Mouse (Mus musculus) stomach, postnatal 0 days (tissue): ENCODE data around the gene Ola1. TPM values are rescaled to one million over a fixed set of nuclear protein-coding genes. Genes with fewer than 3 reads are reported as not detected.
A peak's percentile ranks its signal among the peaks of the same experiment; 100 is the strongest.

ENCODE experiments used
- ATAC-seq: fragments of 200-750 bp; cut with Nextera tagmentation; 2 replicates; pipeline ENCODE4 v1.8.0; 2017; ENCODE audit not compliant: low FRiP score, low TSS enrichment
- DNase-seq: peaks from one replicate; pipeline ENCODE4 v3.0.0-alpha.2; 2016; ENCODE audit warnings: low spot score
- H3K27ac ChIP-seq: fragments of 300-500 bp; sonication (generic); replicated peaks from 2 replicates; pipeline ENCODE4 v1.5.1; 2014; ENCODE audit warnings: mild to moderate bottlenecking, control low read depth
- H3K27me3 ChIP-seq: fragments of 300-500 bp; sonication (generic); 2 replicates; pipeline ENCODE4 v1.6.1; 2014; ENCODE audit warnings: low read length; ENCODE audit not compliant: control insufficient read depth, insufficient read depth
- H3K36me3 ChIP-seq: fragments of 300-500 bp; sonication (generic); 2 replicates; pipeline ENCODE4 v1.6.1; 2014; ENCODE audit warnings: low read length, mixed read lengths; ENCODE audit not compliant: control insufficient read depth, insufficient read depth
- H3K4me1 ChIP-seq: fragments of 300-500 bp; sonication (generic); replicated peaks from 2 replicates; pipeline ENCODE4 v1.6.1; 2014; ENCODE audit warnings: antibody characterized with exemption; ENCODE audit not compliant: control insufficient read depth, insufficient read depth
- H3K4me2 ChIP-seq: fragments of 300-500 bp; sonication (generic); replicated peaks from 2 replicates; pipeline ENCODE4 v1.6.1; 2014; ENCODE audit warnings: low read depth, mild to moderate bottlenecking, control low read depth, moderate library complexity
- H3K4me3 ChIP-seq: fragments of 300-500 bp; sonication (generic); 2 replicates; pipeline ENCODE4 v1.5.1; 2014; ENCODE audit warnings: low read depth, low read length, control low read depth
- H3K9ac ChIP-seq: fragments of 300-500 bp; sonication (generic); 2 replicates; pipeline ENCODE4 v1.6.1; 2014; ENCODE audit warnings: mild to moderate bottlenecking, low read length, control low read depth, mixed read lengths
- H3K9me3 ChIP-seq: fragments of 300-500 bp; sonication (generic); 2 replicates; pipeline ENCODE4 v1.6.1; 2016; ENCODE audit warnings: low read length; ENCODE audit not compliant: control insufficient read depth
- CTCF ChIP-seq: IDR thresholded peaks from 2 replicates; pipeline ENCODE4 v1.5.1; 2016; ENCODE audit warnings: antibody characterized with exemption, low read depth, mild to moderate bottlenecking, moderate library complexity
- EP300 ChIP-seq: optimal IDR thresholded peaks from 2 replicates; pipeline ENCODE3; 2016; ENCODE audit warnings: antibody characterized with exemption
- WGBS: fragments of 180-500 bp; shearing (Covaris S2); extraction: QIAGEN DNeasy Blood & Tissue Kit; methylation state at CpG from one replicate; pipeline ENCODE4 v1.1.7; 2014; 5-methylcytosine and 5-hydroxymethylcytosine counted together
- polyA plus RNA-seq: library from polyadenylated mRNA; unstranded; fragments of >200 nt; fragmentation: Nextera tagmentation; extraction: Ambion mirVana; gene quantifications from 2 replicates; pipeline ENCODE4 v1.2.1, GENCODE M21; 2015

Ola1 gene
- polyA plus RNA-seq, 1 experiment from 2014 or later: 62.4 TPM

GRCm38 (mm10) chr2:73231081-73231480, 12.4 kb upstream of the Ola1 start:
- ATAC-seq (no peak), DNase-seq (no peak)
- no peak for TF ChIP-seq EP300
- Histone ChIP-seq H3K36me3 (no peaks in the 10 kb centered on the region), H3K27me3 (no peaks in the 10 kb centered on the region), H3K27ac (no peak overlapping the region), H3K9me3 (no peaks in the 10 kb centered on the region), H3K4me3 (no peak overlapping the region), H3K9ac (no peak overlapping the region), H3K4me2 (no peak overlapping the region), H3K4me1 (no peaks in the 10 kb centered on the region)
- 57% methylated on average over 3 of the region's 3 CpGs for WGBS

- Histone ChIP-seq H3K9ac (peak overlapping the region; percentile 79), H3K36me3 (no peaks in the 10 kb centered on the region), H3K4me2 (peak overlapping the region; percentile 95), H3K27me3 (no peaks in the 10 kb centered on the region), H3K27ac (peak overlapping the region; percentile 63), H3K4me1 (no peaks in the 10 kb centered on the region), H3K4me3 (peak overlapping the region; percentile 82), H3K9me3 (no peaks in the 10 kb centered on the region)
- under 1% methylated on average over 53 of the region's 68 CpGs for WGBS
- peak; percentile 95 for DNase-seq
- ATAC-seq: peak; percentile 98
- no peak for TF ChIP-seq CTCF
- no peak for TF ChIP-seq EP300
Measured at GRCm38 (mm10) chr2:73213871-73214659, 4.7 kb downstream of the Ola1 start.

- H3K9me3 ChIP-seq: no peaks in the 10 kb centered on the region
- H3K4me1 ChIP-seq: no peaks in the 10 kb centered on the region
- 17% methylated on average over 7 of the region's 7 CpGs for WGBS
- H3K9ac ChIP-seq: peak overlapping the region; percentile 79
- no peak for DNase-seq
- no peak for ATAC-seq
- no peaks in the 10 kb centered on the region for H3K36me3 ChIP-seq
- no peaks in the 10 kb centered on the region for H3K27me3 ChIP-seq
- H3K27ac ChIP-seq: peak overlapping the region; percentile 63
- H3K4me3 ChIP-seq: peak overlapping the region; percentile 82
- peak overlapping the region; percentile 95 for H3K4me2 ChIP-seq
- TF ChIP-seq CTCF (no peak), EP300 (no peak)
Measured at GRCm38 (mm10) chr2:73213539-73213870, 5.2 kb downstream of the Ola1 start.

GRCm38 (mm10) chr2:73204328-73204727, 14.4 kb downstream of the Ola1 start:
- Histone ChIP-seq H3K27ac (no peak overlapping the region), H3K9ac (no peak overlapping the region), H3K4me3 (no peak overlapping the region), H3K4me2 (no peak overlapping the region), H3K36me3 (no peaks in the 10 kb centered on the region), H3K9me3 (no peaks in the 10 kb centered on the region), H3K4me1 (no peaks in the 10 kb centered on the region), H3K27me3 (no peaks in the 10 kb centered on the region)
- DNase-seq (no peak), ATAC-seq (no peak)
- no peak for TF ChIP-seq CTCF
- TF ChIP-seq EP300: no peak
- 69% methylated on average over 6 of the region's 6 CpGs for WGBS

- 74% methylated on average over 2 of the region's 2 CpGs for WGBS
- Histone ChIP-seq H3K36me3 (no peaks in the 10 kb centered on the region), H3K9ac (no peak overlapping the region), H3K4me3 (no peak overlapping the region), H3K4me1 (no peaks in the 10 kb centered on the region), H3K27ac (no peak overlapping the region), H3K27me3 (no peaks in the 10 kb centered on the region), H3K9me3 (no peaks in the 10 kb centered on the region), H3K4me2 (no peak overlapping the region)
- TF ChIP-seq CTCF: no peak
- TF ChIP-seq EP300: no peak
- no peak for ATAC-seq
- no peak for DNase-seq
Measured at GRCm38 (mm10) chr2:73188488-73188887, 30.2 kb downstream of the Ola1 start.

- Histone ChIP-seq H3K36me3 (no peaks in the 10 kb centered on the region), H3K9me3 (no peaks in the 10 kb centered on the region), H3K4me2 (no peak overlapping the region), H3K4me3 (no peak overlapping the region), H3K4me1 (no peaks in the 10 kb centered on the region), H3K27me3 (no peaks in the 10 kb centered on the region), H3K9ac (no peak overlapping the region), H3K27ac (no peak overlapping the region)
- ATAC-seq (no peak), DNase-seq (no peak)
- WGBS: 73% methylated on average over 3 of the region's 3 CpGs
- TF ChIP-seq EP300 (no peak), CTCF (no peak)
Measured at GRCm38 (mm10) chr2:73185185-73185584, 33.5 kb downstream of the Ola1 start.
